Mouse (Mus musculus) embryo, embryonic 10 days (tissue): ENCODE measurements around the gene Auts2.
A peak's percentile ranks its signal among the peaks of the same experiment; 100 is the strongest.

ENCODE experiments used
- DNase-seq: peaks from one replicate; pipeline ENCODE4 v3.0.0-alpha.2; 2015; ENCODE audit warnings: low spot score

Auts2 gene

DNA sequence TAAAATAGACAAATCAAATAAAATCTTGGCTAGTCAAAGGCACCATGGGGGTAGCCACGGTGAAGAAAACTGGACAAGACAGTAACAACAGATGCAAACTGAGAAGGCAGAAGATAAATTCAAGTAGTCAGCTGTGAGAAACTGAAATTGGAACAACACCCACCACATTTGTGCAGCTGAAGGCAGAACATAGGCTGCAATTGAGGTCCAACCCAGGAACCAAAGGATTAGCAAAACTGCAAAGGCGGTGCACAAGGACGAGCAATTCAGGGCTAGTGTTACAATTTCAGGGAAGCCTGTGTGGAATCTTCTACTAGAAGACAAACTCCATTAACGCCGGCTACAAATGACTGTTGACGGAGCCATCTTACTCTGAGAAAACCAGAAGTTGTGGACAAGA is 550.9 kb downstream of the Auts2 start:
- DNase-seq, result no peak

DNA sequence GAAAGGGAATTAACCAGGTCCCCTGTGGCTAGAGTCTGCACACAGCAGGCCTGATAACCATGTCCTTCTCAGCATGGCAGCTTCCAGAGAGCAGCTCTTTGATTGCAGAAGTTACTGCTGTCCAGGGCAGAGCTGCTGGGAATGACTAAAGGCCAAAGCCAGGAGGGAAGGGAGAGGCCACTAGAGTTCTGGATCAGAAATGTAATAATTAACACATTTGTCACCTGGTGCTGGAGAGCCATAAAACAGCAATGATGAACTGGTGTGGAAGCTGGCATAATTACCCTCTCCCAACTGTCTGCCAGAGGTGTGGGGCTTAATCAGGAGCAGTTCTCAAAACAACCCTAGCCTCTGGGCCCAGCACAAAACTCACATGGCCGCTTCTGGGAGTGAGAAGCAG is 552.6 kb downstream of the Auts2 start:
- peak; percentile 7 for DNase-seq

DNA sequence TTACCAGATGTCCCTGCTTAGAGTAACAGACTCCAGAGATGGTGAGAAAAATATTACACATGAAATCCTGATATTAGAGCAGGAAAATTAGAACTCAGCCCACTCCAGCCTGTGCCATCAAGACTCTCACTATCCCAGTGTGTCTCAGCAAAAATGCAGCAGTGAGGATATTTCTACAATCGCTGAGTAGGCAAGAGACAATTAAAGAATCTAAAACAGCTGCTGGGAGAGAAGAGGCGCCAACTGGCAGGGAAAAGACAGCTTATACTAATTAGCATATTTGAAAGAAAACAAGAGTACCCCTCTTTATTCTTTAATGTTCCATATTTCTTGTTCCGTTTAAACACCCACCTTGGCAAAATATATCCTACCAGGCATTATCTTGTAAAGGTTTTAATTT is 561.7 kb downstream of the Auts2 start:
- DNase-seq, result no peak

DNA sequence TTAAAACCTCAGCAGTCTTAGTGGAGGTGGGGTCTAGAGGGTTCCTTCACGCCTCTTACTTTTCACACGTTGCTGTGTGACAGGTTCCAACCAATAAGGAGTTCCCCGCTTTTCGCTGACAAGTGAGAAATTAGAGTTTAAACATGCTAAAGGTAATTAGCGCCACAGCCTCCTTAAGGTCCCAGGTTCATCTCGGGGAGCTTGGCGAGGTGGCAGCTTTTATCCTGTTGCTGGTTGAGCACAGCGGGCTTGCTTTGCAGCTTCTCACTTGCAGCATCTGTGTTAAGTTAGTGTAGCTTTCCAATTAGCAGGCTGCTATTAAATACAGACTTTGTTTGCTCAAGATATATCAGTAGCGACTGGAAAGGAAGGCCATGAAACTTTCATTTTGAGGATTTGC is 564.2 kb downstream of the Auts2 start:
- DNase-seq, result peak; percentile 27

DNA sequence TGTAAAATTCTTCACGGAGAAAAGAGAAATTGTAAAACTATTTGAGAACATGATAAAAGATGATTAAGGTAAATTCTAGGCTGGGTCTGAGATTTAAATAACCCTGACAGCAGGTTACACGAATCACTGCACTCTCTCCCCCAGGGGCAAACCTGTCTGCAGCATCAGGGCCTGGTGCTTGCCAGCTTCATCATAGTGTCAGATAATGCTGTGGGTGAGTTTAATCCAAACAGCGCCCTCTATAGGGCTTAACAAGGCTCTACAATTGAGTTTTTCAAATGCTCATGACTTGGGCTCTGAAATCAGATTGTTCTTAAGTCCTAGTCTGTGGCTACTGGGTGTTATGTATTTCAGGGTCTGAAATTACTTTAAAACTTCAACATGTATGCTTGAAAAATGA is 565.6 kb downstream of the Auts2 start:
- DNase-seq, result no peak

DNA sequence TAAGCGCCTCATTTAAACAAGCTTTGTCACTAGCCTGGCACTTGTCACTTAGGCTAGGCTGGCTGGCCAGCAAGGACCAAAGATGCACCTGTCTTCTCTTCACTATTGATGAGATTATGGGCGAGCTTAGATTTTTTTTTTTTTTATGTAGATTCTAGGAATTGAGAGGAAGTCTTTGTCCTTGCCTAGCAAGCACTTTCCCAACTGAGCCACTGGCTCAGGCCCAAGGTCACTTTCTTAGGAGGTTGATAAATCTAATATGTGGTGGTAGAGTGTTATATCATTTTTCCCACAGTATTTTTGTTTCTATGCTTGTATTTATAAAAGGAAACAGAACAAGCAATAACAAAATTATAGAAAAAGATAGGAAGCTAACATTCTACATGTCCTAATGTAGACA is 571.2 kb downstream of the Auts2 start:
- no peak for DNase-seq

DNA sequence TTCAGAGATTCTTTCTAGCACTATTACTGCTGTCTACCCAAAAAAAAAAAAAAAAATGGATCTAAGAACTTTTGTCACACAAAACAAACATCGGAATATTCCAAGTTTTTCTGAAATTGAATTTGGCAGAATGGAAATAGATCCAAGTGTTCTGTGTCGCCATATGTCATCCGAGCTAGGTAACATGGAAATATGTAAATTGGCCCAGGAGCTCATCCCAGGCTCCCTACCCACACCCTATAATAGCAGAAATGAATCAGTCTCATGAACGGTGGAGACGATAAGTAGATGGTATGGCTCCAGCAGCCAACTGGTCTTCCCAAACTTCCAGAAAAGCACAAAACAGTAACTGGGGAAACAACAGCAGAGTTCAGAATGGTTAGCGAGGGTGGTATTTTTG is 577.6 kb downstream of the Auts2 start:
- no peak for DNase-seq

DNA sequence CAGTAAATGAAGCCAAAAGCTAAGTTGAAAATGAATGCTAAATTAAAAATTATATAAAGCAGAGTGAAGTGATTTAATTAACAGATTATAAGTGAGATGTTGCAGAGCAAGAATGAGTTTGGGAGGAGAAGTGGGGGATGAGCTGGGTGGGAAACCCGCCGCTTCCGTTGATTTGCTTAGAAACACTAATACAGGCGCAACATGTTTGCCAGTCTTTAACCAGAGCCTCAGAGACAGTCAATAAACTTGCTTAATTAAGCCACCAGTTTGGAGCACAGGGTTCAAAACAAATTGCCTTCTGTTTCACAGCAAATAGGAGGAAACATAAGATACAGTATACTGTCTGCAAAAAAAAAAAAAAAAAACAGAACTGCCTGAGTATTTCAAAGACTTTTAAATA is 579.6 kb downstream of the Auts2 start:
- DNase-seq, result no peak

DNA sequence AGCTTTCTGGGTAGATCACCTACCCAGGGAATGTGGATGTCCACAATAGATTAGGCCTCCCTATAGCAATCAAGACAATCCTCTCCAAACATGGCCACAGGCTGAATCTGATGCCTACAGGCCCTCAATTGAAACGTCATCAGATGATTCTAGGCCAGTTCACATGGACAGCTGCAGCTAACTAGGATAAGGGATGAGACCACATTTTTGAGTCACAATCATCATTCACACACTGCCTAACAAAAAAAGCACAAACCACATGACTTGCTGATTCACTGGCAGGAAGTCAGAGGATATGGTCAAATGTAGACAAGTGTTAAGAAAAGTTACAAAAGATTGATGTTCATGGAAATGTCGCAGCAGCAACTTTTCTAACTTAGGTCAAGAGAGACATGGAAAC is 581.3 kb downstream of the Auts2 start:
- no peak for DNase-seq

DNA sequence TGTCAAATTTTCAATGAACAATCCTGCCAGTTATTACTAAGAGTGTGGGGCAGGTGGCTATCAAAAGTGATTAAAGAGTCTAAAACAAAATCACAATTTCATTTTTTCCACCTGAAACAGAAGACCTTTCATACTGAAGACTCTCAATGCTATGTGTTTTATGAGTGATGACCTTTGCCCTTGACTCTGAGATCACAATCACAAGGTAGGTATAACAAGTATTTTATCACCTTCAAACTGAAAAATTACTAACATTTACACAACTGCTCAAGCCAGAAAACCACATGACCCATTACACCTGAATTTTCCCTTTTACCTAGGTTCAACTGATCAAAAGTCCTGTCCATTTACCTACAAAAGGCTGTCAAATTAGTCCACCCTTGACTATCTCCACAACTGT is 582.7 kb downstream of the Auts2 start:
- no peak for DNase-seq

DNA sequence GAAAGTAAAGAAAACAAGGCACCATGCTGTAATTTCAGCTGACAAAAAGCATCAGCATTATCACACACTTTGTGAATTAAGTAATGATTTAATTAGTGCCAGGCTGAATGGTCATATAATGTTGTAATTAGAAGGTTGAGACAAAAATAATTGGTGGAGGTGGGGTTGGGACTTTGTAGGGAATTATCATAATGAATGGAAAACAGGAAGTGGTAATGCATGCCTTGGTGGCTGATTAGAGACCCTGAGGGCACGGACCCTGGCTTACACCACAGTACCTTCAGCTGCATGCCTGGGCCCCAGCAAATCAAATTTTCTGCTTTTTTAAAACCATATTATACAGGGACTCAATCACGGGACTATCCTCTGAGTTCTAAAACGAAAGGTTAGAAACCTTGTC is 586.1 kb downstream of the Auts2 start:
- no peak for DNase-seq

DNA sequence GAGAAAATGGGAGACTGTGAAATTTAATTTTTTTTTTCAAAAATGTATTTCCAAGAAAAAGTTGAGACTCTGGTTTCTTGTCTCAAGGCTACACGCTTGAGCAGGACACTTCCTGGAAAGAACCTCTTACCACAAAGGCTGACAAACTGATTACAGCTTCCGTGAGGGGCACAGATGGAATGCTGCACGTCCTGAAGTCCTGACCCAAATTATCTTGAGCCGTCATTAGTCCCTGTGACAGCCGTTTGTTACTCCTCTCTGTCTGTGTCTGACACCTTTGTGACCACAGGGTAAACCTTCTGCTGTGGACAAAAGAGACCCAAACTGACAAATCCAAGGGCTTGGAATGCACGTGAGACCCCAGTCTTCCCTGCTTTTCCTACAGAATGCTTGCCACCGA is 587.1 kb downstream of the Auts2 start:
- DNase-seq, result peak; percentile 42

DNA sequence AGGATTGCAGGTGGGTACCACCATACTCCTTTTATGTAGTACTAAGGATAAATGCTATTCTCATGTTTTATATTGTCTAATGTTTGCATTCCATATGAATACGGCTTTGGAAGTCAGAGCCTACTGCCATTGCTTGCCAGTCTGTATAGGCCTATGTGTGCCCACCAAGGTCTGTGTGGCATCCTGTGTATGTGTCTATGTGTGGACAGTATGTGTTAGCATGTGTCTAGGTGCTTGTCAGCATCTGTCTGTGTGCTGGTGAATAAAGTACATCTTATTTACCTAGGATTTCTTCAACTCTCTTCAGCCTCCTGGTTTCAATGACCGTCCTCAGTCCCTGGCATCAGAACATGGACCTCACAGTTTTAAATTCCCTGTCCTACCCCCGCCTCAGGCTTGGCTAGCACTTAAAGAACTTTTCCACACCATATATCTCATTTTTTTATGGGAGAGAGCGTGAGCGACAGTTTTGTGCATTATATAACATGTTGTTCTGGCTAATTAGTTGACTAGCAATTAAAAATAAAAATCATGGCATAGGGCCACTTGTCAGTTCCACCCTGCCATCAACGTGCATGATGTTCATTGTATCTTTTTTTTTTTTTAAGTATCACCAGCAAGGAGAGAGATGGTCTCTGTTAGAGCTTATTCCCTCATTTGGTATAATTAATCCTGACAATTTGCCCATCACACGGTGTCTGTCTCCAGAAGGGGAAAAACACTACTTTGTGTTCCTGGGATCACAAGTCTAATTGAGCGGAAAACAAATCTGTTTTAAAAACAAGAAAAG is 587.7 kb downstream of the Auts2 start:
- no peak for DNase-seq

DNA sequence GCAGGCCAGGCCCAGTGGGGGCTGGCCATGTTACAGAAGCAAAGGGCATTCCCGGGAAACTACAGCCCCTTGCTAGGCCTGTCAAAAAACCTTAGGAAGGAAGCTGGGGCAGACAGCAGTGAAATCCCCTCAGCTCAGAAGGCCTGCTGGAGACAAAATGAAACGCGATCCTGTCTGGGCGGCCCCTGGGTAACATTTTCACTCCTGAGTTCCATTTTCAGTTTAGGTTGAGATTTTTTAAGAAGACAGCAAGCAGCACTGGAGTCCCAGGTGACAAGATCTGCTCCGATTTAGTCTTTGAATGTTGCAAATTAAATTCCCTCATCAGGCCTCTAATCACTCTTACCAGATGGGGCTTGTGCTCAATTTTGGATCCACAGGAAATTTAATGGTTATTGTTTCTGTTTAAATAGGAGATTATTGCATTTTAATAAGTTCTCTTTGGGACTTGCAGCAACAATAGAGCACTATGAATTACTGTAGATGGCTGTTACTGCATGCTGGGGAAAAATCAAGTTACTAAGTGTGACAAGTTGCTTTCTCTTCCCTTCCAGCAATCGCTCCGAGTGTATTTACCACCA is 594.5 kb downstream of the Auts2 start:
- DNase-seq, result peak; percentile 43

DNA sequence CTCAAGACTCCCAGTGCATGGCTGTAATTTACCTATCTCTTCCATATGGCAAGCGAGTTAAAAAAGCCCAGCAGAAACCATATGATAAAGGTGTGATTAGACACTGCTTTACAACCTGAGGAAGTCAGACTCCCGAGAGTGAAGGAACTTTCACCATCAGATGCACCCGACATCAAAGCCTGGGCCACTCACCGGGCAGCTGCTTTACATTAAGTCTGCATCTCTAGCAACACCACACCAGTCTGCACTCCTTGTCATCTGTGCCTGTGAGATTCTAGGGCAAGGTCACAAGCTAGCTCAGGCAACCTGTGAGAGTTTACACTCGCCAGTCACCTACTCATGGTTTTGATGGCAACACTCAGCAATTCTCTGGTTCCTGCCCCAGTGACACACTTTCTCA is 596.3 kb downstream of the Auts2 start:
- DNase-seq, result peak; percentile 50

DNA sequence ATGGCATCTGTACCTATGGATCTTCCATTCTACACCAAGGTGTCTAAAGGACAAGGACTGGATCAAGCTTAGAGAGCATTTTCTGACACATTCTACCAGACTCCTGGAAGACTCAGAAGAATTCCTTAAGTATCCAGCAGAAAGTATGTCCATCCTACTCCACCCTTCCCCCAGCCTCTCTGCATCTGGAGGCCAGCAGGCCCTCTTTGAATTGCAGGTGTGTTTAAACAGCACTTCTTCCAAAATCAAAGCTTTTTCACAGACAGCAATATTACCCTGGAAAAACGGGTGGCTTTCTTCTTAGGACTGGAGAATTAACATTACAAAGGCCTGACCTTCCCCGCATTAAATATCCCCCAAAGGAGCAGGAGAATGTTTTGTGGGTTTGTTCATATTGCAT is 598.4 kb downstream of the Auts2 start:
- no peak for DNase-seq

DNA sequence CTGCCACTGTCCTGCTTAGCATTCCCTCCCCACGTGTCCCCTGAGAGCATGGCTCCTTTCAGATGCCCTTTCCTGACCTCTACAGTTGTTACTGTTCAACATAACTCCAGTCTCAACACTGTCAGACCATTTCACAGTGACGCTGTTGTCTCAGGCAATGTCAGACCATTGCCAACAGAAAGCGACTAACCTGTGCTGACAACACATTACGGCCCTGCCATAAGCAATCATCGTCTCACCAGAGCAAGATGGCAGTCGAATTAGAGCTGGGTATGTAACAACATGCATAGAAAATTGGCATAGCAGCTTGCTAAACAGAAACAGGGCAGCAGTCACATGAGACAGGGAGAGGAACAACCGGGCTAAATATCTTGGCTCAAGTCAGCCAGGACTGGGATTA is 614.4 kb downstream of the Auts2 start:
- peak; percentile 27 for DNase-seq

DNA sequence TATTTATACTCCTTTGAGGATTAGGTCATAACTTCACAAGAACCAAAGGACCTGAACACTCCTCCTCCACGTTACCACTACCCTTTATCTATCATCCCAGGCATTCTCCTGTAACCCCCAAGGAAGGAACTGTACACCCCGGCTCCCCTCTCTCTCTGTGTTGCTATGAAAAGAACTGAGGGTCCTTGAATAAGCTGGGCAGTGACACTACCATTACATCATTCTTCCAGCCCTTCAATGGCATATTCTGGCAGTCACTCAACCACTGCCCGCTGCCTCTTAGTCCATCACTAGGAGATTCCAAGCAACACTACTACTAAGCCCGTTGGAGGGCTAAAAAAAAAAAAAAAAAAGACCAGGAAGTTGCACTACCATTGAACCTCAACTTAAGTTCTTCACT is 620.4 kb downstream of the Auts2 start:
- no peak for DNase-seq

DNA sequence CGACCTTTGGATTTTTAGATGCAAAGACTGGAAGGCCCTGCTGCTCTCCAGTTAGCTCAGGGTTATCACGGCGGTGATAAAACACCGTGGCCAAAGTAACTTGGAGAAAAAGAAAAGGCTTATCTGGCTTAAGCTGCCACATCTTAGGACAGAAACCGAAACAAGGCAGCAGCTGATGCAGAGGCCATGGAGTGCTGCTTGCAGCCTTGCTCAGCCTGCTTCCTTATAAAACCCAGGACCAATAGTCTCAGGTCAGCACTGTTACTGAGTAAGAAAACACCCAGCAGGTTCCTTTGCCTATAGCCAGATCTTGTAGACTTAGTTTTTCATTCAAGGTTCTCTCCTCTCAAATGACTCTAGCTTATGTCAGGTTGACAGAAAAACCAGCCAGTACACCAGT is 621.0 kb downstream of the Auts2 start:
- DNase-seq, result no peak

DNA sequence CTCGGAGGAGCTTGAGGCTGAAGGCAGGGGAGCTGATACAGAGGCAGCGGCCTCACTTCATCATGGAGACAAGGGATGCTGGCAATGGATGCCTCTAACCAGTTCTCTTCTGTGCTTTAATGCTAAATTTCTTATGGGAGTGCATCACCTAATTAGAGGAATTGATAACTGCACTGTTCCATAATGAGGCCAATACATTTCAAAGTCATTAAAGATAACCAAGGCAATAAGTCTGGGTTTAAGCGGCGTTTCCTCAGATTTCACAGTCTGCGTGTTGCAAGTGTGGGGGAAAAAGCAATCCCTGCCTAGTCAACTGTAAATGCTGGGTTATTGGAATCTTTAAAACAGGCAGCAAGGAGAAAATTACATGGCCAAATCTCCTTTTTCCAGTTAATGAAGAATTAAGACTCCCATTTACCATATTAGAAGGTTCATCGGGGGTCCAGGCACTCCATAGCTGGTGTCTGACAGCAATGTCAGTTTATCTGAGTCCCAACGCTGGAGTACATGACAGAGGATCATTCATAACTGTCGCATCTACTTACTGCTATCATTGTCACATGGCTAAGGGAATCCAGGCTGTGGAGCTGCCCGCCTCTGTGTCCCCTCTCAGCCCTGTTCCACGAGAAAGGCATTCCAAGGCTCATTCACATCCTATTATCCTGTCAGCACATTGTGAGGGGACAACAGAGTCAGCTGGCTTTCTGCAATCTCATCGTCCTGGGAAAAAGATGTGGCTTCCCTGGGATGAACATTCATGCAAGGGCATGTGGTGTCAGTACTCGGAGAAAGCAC is 623.0 kb downstream of the Auts2 start:
- DNase-seq, result peak; percentile 55

DNA sequence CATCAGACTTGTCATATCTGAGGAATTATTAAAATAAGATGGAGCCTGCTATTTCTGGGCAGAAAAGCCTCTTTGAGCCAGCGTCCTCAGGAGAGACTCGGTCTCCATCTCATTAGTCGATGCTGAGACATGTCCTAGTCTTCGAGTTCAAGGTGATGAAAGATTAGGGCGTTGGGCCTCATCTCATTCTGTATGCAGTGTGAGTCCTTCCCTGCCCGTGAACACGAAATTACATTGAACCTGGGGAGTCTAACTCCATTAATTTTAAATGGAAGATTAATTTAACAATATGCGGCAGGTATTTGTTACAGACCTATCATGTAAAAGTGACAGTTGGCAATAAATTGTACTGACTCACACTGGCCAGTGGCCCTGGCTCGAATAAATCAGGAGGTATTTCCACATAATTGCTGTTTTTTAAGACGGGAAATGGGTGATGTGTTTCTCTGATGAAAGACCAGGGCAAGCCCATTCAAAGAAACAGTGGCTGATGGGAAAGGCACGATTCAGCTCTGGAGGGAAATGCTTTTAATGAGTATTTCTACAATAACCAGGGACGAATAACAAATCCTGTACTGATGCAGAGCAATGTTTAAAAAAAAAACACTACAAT is 626.2 kb downstream of the Auts2 start:
- DNase-seq, result no peak

DNA sequence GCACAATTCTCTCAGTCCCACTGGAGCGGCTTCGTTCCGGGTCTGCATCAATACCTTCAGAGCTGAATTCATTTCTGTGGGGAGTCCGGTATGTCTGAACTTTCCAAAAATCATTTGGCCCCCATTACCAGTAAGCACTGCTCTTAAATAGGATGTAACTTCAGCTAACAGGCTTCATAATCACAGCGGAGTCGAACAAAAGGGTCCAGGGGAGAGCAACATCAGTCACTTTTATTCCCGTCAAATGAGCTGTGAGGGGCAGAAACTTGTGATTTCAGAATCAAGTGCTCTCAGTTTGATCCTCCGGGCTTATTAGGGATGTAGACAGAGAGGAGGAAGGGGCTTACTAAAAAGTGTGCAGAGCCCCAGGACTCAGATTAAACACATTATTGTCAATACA is 629.6 kb downstream of the Auts2 start:
- no peak for DNase-seq

DNA sequence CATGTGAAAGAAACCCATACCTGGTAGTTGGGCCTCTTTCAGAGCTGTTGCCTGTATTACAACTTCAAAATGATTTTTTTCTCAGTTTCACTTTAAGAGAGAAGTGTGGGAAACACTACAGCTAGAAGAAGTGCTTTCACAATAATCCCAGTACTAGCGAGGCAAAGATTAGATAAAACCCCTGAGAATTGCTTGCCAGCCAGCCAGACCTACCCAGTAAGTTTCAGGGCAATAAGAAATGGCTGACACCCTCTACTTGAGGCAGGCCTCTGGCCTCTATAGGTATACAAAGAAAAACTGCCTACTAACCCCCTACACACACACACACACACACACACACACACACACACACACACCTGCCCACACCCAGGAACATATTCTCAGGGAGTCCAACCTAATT is 630.2 kb downstream of the Auts2 start:
- no peak for DNase-seq
